Mouse (Mus musculus): ENCODE data around the gene Agbl2. TPM values are rescaled to one million over a fixed set of nuclear protein-coding genes. Genes with fewer than 3 reads are reported as not detected.

Agbl2 gene
- total and polyA plus RNA-seq, 2 experiments from 2014 or later: 0.98 to 1.4 TPM

GRCm38 (mm10) chr2:90848331-90848730 is 65.8 kb downstream of the Agbl2 start:
- no peak for DNase-seq (ENCODE audit: low spot score)
- peak overlapping the region; percentile 91; the same call in 1 of the 2 replicates for H3K9ac ChIP-seq (replicated peaks; ENCODE audit: low read depth, low read length)

GRCm38 (mm10) chr2:90850401-90850800 is 67.9 kb downstream of the Agbl2 start:
- H3K4me1 ChIP-seq (ENCODE audit: control insufficient read depth, insufficient read depth): peaks cover 14% of the 10 kb centered on the region
- H3K27me3 ChIP-seq (ENCODE audit: control insufficient read depth, insufficient read depth, low read length): no peaks in the 10 kb centered on the region
- no peaks in the 10 kb centered on the region for H3K9me3 ChIP-seq (replicated peaks; ENCODE audit: control insufficient read depth, low read length)
- no peak overlapping the region for H3K9ac ChIP-seq (replicated peaks; ENCODE audit: low read depth, low read length)
- H3K4me3 ChIP-seq (ENCODE audit: low read depth, low read length): no peak overlapping the region
- DNase-seq (ENCODE audit: low spot score) (no peak), ATAC-seq (ENCODE audit: insufficient read depth, low read depth) (no peak)
- H3K4me2 ChIP-seq (ENCODE audit: low read depth, low read length): no peak overlapping the region
- H3K27ac ChIP-seq (ENCODE audit: low read depth): no peak overlapping the region
- no peak for TF ChIP-seq CTCF (IDR thresholded peaks at IDR 0.05; ENCODE audit: low read depth)
- TF ChIP-seq EP300 (IDR thresholded peaks at IDR 0.05; ENCODE audit: low read depth): no peak
- 88% methylated on average over 1 of the region's 1 CpGs for WGBS
- peaks cover 58% of the 10 kb centered on the region for H3K36me3 ChIP-seq (replicated peaks; ENCODE audit: control insufficient read depth, insufficient read depth, low read length)

More at GRCm38 (mm10) chr2:90848331-90848730, 65.8 kb downstream of the Agbl2 start:
- H3K27ac ChIP-seq (ENCODE audit: low read depth): no peak overlapping the region
- peaks cover 14% of the 10 kb centered on the region for H3K4me1 ChIP-seq (ENCODE audit: control insufficient read depth, insufficient read depth)
- TF ChIP-seq CTCF (IDR thresholded peaks at IDR 0.05; ENCODE audit: low read depth) (no peak), EP300 (IDR thresholded peaks at IDR 0.05; ENCODE audit: low read depth) (no peak)
- WGBS: 93% methylated on average over 5 of the region's 5 CpGs
- peaks cover 39% of the 10 kb centered on the region for H3K36me3 ChIP-seq (replicated peaks; ENCODE audit: control insufficient read depth, insufficient read depth, low read length)
- H3K4me3 ChIP-seq (ENCODE audit: low read depth, low read length): peak overlapping the region; percentile 93
- peak overlapping the region; percentile 79 for H3K4me2 ChIP-seq (ENCODE audit: low read depth, low read length)
- no peaks in the 10 kb centered on the region for H3K27me3 ChIP-seq (ENCODE audit: control insufficient read depth, insufficient read depth, low read length)
- no peaks in the 10 kb centered on the region for H3K9me3 ChIP-seq (replicated peaks; ENCODE audit: control insufficient read depth, low read length)
- ATAC-seq (ENCODE audit: insufficient read depth, low read depth): no peak

GRCm38 (mm10) chr2:90861486-90861885 is 79.0 kb downstream of the Agbl2 start:
- ATAC-seq (ENCODE audit: insufficient read depth, low read depth) (no peak), DNase-seq (ENCODE audit: low spot score) (no peak)
- Histone ChIP-seq H3K4me3 (ENCODE audit: low read depth, low read length) (no peak overlapping the region), H3K27ac (ENCODE audit: low read depth) (no peak overlapping the region), H3K9ac (replicated peaks; ENCODE audit: low read depth, low read length) (no peak overlapping the region), H3K27me3 (ENCODE audit: control insufficient read depth, insufficient read depth, low read length) (no peaks in the 10 kb centered on the region), H3K36me3 (replicated peaks; ENCODE audit: control insufficient read depth, insufficient read depth, low read length) (peaks cover 84% of the 10 kb centered on the region), H3K4me1 (ENCODE audit: control insufficient read depth, insufficient read depth) (no peaks in the 10 kb centered on the region), H3K9me3 (replicated peaks; ENCODE audit: control insufficient read depth, low read length) (no peaks in the 10 kb centered on the region), H3K4me2 (ENCODE audit: low read depth, low read length) (no peak overlapping the region)
- TF ChIP-seq EP300 (IDR thresholded peaks at IDR 0.05; ENCODE audit: low read depth): no peak
- TF ChIP-seq CTCF (IDR thresholded peaks at IDR 0.05; ENCODE audit: low read depth): no peak
- WGBS: 100% methylated on average over 2 of the region's 2 CpGs

- no peaks in the 10 kb centered on the region for H3K27me3 ChIP-seq (ENCODE audit: control insufficient read depth, insufficient read depth, low read length)
- H3K4me3 ChIP-seq (ENCODE audit: low read depth, low read length): no peak overlapping the region
- TF ChIP-seq CTCF (IDR thresholded peaks at IDR 0.05; ENCODE audit: low read depth) (no peak), EP300 (IDR thresholded peaks at IDR 0.05; ENCODE audit: low read depth) (no peak)
- no peaks in the 10 kb centered on the region for H3K9me3 ChIP-seq (replicated peaks; ENCODE audit: control insufficient read depth, low read length)
- H3K9ac ChIP-seq (replicated peaks; ENCODE audit: low read depth, low read length): no peak overlapping the region
- DNase-seq (ENCODE audit: low spot score): no peak
- no peak for ATAC-seq (ENCODE audit: insufficient read depth, low read depth)
- H3K4me1 ChIP-seq (ENCODE audit: control insufficient read depth, insufficient read depth): no peaks in the 10 kb centered on the region
- no peak overlapping the region for H3K4me2 ChIP-seq (ENCODE audit: low read depth, low read length)
- H3K36me3 ChIP-seq (replicated peaks; ENCODE audit: control insufficient read depth, insufficient read depth, low read length): peaks cover 82% of the 10 kb centered on the region
- no peak overlapping the region for H3K27ac ChIP-seq (ENCODE audit: low read depth)
Measured at GRCm38 (mm10) chr2:90864184-90864583, 81.7 kb downstream of the Agbl2 start.

- Histone ChIP-seq H3K27ac (ENCODE audit: low read depth) (no peak overlapping the region), H3K4me1 (ENCODE audit: control insufficient read depth, insufficient read depth) (peaks cover 17% of the 10 kb centered on the region), H3K4me2 (ENCODE audit: low read depth, low read length) (no peak overlapping the region), H3K4me3 (ENCODE audit: low read depth, low read length) (no peak overlapping the region), H3K36me3 (replicated peaks; ENCODE audit: control insufficient read depth, insufficient read depth, low read length) (peaks cover 59% of the 10 kb centered on the region), H3K9ac (replicated peaks; ENCODE audit: low read depth, low read length) (no peak overlapping the region), H3K9me3 (replicated peaks; ENCODE audit: control insufficient read depth, low read length) (no peaks in the 10 kb centered on the region), H3K27me3 (ENCODE audit: control insufficient read depth, insufficient read depth, low read length) (no peaks in the 10 kb centered on the region)
- DNase-seq (ENCODE audit: low spot score) (peak; percentile 85), ATAC-seq (ENCODE audit: insufficient read depth, low read depth) (peak; percentile 80)
- peak; percentile 95 for TF ChIP-seq CTCF (IDR thresholded peaks at IDR 0.05; ENCODE audit: low read depth)
- no peak for TF ChIP-seq EP300 (IDR thresholded peaks at IDR 0.05; ENCODE audit: low read depth)
- 11% methylated on average over 3 of the region's 3 CpGs for WGBS
Measured at GRCm38 (mm10) chr2:90866524-90866923, 84.0 kb downstream of the Agbl2 start.

GRCm38 (mm10) chr2:90870136-90870601 is 87.6 kb downstream of the Agbl2 start:
- H3K4me3 ChIP-seq (ENCODE audit: low read depth, low read length): 0 out of 2 replicates have a peak overlapping the region, but pooled peaks have one; percentile 12
- DNase-seq (ENCODE audit: low spot score) (peak; percentile 82), ATAC-seq (ENCODE audit: insufficient read depth, low read depth) (peak; percentile 86)
- H3K4me1 ChIP-seq (ENCODE audit: control insufficient read depth, insufficient read depth): peaks cover 24% of the 10 kb centered on the region
- H3K27me3 ChIP-seq (ENCODE audit: control insufficient read depth, insufficient read depth, low read length): no peaks in the 10 kb centered on the region
- TF ChIP-seq EP300 (IDR thresholded peaks at IDR 0.05; ENCODE audit: low read depth) (no peak), CTCF (IDR thresholded peaks at IDR 0.05; ENCODE audit: low read depth) (no peak)
- H3K36me3 ChIP-seq (replicated peaks; ENCODE audit: control insufficient read depth, insufficient read depth, low read length): peaks cover 28% of the 10 kb centered on the region
- H3K9me3 ChIP-seq (replicated peaks; ENCODE audit: control insufficient read depth, low read length): no peaks in the 10 kb centered on the region
- peak overlapping the region; percentile 45 for H3K4me2 ChIP-seq (ENCODE audit: low read depth, low read length)
- 0 out of 2 replicates have a peak overlapping the region, but pooled peaks have one; percentile 1 for H3K9ac ChIP-seq (replicated peaks; ENCODE audit: low read depth, low read length)
- 5% methylated on average over 4 of the region's 4 CpGs for WGBS
- H3K27ac ChIP-seq (ENCODE audit: low read depth): peak overlapping the region; percentile 82
